Mouse (Mus musculus) left cerebral cortex, adult 8-10 months (tissue): Measurements from ENCODE around the gene Pam. TPM values are rescaled to one million over a fixed set of nuclear protein-coding genes. Genes with fewer than 3 reads are reported as not detected.

Experiments used
- DNase-seq, 2 experiments: peaks; one replicate each; pipeline ENCODE4 v3.0.0; 2022; ENCODE audit warnings: low spot score in 2 of 2
- total RNA-seq, 4 experiments: library from RNA; stranded (reverse); gene quantifications; 2 replicates each; pipeline ENCODE4 v1.2.4; 2022

Gene Pam
- total RNA-seq, 4 experiments from 2014 or later, result 216 to 256 (median 234) TPM

DNA sequence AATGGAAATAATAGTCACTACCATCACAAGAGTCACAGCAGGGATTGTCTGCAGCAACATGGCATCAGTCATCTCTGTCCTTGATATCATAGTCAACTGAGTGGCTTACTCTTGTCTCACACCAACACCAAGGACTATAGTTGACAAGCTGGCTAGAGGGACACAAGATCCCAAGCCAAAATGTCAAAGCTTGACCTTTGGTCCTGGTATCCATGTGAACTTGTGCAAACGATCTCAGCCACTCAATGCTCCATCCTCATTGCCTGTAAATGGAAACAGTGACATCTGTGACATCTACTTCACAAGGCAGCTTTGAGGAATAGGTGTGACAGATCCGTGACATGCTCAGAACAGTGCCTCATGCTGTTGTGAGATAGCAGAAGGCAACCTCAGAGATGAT, 15.0 kb downstream of the Pam start:
- no peak for DNase-seq

DNA sequence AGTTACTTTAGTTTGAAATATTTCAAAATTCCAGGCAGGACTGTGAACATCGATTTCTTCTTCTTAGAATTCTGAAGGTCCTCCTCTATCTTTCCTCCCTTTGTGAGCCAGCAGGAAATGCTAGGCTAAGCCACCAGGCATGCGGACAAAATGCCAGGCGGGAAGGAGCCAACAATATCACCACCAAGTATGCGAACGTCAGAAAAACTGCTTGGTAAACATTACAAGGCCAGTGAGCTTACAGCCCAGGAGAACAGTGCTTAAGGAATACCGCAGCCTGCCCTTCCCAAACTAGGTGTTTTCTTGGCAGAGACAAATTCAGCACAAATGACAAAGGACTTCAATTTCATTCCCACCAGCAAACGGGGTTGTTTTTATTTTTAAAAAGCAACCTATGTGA, 15.8 kb downstream of the Pam start:
- no peak for DNase-seq

DNA sequence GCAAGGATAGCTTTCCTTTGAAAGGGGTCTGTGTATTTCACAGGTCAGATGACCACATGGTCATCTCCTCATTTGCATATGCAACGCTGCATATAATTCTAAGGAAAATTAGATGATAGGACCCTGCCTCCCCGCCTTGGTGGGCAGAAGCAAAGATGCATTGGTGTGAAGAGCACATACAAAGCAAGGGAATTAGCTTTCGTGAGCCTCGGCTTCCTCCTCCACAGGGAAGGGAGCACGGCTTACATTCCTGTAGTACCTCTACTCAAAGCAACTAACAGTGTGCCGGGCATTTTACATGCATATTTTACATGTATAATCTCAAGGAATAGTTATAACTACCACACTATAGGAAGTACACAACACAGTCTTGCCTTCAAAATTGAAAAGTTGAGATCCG, 16.7 kb downstream of the Pam start:
- DNase-seq, result no peak

DNA sequence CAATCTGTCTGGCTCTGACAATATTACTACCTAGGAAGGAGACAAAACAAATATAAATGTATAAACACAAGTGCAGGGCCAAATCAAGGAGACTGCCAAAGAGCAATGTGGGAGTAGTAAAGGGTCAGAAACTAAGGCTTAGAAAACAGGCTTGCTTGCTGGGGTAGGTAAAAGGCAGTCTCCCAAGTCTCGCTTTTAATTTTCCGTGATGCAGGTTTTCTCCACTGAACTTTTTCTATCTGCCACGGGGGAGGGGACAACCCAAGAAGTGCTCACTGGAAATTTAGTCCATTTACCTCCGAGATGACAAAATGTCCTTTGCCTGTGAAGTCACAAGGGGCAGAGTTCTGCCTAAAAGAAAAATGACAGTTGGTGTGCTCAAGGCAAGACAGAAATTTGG, 21.6 kb downstream of the Pam start:
- DNase-seq, result no peak

DNA sequence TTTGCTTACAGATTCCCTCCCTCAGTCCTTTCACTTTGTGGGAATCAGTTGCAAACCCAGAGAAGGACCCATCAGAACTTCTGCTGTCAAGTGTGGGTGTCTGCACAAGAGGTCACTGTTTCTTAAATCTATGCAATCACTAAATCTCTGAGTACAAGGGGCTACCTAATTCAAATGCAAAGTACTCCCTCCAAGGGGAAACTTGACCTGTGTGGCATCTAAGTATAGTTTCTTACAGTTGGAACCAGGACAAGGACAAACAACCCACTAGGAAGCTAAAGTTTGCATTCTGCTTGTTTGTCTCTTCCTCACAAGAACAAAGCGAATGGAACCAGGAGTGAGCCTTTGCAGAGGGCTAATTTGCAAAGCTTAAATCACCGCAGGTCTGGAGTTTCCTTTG, 22.3 kb downstream of the Pam start:
- no peak for DNase-seq

DNA sequence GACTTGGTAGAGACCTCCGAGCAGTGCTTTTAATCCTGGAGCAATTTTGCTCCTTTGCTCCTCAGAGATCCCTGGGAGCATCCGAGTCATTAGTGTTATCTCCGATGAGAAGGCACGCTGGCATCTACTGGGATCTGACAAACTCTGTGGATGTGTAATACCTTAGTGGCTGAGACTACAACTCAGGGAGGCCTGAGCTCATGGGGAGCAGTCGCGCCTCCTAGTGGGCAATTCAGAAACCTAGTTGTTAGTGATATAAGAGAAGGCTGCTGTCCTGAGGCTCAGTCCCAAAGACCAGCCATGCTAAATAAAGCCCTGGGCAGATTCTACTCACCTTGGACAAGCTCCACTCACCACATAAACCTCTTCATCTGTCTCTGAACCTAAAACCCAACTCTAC, 23.4 kb downstream of the Pam start:
- no peak for DNase-seq

DNA sequence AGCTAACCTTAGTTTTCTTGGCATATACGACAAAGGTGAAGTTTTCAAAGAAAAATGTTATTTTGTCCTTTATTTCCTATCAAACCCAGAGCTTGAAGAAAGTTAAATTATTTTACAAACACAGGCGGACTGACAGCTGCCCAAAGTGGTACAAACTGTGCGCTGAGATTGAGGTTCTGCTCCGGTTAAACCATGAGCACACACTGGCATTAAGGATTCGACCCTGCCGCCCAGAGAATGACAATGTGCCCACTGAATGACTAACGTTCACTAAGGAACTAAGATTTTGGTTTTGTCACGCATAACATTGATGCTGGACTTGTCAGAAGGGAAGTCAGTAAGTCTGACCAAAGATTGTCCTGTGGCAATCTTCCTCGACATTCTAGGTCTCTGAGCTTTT, 24.0 kb downstream of the Pam start:
- DNase-seq, result no peak

DNA sequence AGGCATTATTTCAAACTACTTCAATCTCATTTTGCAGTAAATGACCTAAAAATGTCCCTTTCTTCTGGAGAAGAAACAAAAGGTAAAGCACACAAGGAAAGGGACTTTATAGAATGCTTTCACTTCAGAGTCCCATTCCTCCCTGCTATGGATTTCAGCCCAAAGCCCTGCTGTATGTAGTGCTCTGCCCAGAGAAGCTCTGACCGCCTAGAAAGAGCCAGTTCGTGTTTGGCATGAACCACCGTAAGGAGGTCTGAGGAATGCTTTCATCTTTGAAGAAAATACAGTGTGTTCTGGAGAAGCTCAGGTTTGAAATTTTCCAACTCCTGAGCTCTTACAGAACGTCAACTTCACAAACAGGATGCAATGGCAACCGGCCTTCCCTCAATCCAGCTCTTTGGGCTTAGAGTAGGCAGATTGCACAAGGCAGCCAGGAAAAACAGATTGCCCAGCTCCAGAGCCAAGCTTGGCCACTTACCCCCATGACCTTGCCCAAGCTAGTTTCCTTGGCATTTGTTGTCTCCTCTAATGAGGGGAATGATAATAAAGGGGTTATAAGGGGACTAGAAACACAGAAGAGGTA, 24.6 kb downstream of the Pam start:
- DNase-seq, result no peak

DNA sequence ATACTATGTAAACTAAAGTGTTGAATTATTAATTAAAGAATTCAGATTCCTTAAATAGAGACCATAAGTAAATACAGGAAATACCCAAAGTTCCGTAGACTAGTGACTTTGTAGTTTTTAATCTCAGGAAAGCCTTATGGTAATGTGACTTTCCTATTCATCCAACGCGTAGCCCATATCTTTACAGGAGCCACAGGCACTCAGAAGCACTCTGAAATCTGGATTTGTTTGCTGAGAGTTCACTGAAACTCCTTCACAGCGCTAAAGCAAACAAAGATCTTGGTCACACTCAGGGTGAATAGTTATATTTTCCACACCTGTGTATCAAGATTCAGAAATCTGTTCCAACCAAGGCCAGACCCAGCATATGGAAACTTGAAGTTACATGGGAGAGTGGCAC, 27.3 kb downstream of the Pam start:
- DNase-seq, result no peak

DNA sequence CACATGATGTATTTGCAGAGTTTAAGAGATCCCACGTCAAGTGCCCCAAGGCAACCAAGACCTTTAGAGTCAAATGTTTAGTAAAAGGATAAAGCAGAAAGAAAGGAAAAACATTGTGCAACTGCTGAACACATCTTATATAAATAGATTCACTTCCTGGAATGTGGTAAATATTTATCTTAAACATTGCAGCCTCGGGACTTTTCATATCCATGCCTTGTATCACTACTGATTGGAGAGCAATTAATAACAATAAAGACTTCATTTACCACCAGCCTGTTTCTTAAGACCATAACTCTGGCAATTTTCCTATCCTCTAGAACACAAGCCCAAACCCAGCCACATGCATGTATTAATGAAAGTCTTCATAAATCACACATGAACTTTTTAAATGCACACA, 33.4 kb downstream of the Pam start:
- no peak for DNase-seq

DNA sequence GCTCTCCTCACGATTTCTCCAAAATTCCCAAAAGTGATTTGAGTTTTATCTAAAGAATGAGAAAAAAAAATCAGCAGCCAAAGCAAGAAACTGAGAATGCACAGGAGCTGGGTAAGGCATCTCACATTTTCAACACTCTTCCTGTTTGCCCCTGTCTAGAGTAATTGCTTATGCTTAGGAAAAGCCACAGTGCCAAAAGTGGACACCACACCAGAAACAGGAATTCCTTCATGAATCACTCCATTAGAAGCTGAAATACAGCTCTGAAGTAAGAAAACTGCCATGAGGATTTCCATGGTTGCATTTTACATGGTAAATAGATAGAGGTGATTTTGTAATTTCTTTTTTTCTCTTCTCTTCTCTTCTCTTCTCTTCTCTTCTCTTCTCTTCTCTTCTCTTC, 36.0 kb downstream of the Pam start:
- DNase-seq, result no peak

DNA sequence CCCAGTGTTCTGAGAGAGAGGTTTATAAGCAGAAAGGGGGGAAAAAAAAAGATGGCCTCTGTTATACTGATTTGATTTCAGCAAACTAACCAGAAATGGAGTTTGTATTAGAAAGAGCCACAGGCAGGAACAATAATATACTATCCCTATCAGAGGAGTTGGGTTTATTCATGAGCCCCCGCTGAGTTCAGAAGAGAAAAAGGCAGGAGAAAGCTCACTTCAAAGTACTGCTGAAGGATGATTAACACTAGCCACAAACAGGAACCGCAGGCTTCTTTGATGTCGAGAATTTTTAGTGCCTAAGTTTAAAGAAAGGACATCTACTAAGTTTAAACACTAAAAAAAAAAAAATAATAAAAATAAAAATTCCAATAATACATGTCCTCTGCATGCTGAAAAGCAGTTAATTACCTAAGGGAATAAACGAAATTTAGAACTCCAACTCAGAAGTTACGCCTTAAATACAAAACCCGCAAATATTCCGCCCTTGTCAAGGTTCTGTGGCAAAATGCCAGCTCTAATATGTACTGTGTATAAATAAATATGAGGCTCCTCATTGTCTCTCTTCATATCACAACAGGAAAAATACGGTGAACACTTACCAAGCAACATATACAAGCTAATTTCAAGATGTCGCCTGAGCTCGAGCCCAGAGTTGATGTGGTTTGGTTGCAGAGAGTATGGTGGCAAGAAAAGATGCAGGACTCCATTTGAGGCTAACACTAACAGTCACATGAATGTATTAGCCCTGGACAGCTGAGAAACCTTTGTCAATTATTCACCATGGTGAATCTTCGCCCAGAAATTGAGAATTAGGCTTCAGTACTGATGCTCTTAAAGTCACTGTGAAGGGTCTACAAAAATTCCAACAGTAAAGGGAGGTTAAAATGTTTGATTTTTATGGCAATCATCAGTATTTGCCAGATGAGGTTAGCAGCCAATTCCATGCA, 38.2 kb downstream of the Pam start:
- DNase-seq, result no peak

DNA sequence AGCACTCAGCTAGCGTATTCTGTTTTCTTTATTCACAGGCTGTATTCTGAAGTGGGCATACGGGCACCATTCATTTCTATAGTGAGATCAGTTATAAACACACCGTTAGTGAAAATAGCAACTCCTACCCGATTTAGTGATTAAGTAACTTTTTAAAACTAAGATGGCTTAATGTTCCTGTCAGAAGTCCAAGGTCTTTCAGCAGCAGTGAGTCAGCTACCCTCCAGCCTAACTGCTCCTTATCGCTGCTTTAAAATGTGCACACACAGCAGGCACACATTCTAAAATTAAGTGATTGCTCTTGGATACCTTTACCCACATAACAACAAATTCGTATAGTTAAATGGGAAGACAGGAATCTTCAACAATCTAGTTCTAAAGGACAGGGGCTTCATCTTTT, 39.2 kb downstream of the Pam start:
- no peak for DNase-seq

DNA sequence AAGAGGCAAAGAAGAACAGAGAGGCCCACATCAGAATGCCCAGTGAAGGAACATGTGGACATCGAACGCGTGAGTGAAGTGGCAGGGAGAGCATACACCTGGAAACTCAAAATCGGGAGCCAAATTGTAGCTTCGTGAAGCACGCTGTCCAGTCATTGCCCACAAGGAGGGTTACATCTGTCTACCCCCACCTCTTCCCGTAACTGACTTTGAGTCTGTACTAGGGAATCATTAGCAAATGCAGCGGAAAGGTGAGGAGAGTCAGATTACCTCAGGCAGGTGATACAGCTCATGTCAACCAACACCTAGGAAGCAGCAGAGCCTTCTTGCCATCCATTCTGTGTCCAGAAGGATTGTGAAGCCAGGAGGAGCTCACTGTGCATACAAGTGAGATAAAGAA, 39.9 kb downstream of the Pam start:
- no peak for DNase-seq

DNA sequence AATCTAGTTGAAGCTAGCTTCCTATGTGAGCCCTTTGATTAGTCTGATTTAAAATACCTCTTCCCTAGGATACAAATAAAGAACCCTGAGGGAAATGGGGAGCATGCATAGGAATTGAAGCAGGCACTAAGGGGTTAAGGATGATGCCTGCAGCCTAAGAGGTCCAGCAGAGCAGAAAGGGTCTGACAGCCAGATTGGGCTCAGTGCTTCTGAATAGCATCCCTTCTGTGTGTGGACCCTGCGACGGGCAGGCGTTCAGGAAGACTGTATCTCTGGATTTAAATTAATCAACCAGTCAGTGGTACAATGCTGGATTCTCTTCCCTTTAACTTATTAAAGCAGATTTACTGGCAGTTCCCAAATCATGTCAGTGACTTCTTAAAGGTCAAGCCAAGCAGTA, 41.5 kb downstream of the Pam start:
- no peak for DNase-seq

DNA sequence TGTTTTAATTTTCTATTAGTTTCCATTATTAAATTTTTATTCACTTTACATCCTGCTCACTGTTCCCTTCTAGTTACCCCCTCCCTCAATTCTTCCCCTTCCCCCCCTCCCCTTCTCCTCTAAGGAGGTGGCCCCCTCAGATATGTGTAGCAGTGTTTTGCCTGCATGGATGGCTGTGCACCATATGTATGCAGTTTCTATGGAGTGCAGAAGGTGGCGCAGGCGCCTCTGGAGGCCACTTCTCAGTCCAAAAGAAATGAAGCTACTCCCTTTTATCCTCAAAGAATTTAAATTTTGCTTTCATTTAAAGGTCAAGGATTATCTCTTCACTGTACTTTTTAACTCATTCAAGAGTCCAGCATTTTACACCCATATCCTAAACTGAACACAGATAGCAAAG, 42.0 kb downstream of the Pam start:
- DNase-seq, result no peak

DNA sequence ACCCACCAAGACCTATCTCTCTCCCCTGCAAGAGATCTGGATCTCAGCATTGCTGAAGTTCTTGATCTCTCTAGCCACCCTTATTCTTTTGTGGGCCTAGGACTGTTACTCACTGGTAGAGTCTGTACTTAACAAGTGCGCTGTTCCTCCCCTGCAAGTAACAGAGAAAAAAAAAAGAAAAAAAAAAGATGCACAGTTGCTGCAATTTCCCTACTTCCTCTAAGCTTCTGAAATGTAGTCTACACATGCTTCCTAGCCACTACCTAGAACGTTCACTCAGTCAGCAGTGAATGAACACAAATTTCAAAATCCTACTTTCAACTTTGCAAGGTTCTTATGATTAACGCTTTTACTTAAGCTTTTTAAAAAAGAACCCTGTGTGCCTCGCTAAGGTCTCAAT, 42.7 kb downstream of the Pam start:
- DNase-seq, result no peak

DNA sequence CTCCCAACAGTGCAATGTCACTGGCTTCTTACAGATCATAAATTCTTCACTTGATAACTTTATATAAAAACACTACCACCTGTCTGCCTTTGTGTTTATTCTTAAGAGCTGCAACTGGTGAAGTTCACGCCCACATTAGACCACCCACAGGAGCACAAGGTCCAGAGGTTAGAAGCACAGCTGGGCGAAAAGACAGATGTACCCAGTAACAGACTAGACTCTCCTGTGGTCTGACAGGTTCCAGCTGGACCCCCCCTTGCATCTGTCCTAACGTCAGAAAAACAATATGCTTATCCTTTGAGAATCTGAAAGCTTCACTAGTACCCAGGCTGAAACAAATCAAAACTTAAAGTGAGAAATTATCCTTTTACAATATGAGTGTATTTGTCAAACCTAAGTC, 44.4 kb downstream of the Pam start:
- DNase-seq, result no peak

DNA sequence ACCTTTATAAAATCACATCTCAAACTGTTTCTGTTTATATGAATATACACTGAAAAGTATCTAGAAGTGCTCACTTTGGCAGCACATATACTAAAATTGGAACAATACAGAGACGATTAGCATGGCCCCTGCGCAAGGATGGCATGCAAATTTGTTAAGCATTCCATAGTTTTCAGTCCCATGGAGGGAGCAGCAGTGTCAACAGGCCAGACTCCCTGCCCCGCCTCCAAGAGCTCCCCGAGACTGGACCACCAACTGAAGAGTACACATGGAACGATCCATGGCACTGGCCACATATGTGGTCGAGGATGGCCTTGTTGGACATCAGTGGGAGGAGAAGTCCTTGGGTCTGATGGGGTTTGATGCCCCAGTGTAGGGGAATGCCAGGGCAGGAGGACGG, 45.7 kb downstream of the Pam start:
- no peak for DNase-seq

DNA sequence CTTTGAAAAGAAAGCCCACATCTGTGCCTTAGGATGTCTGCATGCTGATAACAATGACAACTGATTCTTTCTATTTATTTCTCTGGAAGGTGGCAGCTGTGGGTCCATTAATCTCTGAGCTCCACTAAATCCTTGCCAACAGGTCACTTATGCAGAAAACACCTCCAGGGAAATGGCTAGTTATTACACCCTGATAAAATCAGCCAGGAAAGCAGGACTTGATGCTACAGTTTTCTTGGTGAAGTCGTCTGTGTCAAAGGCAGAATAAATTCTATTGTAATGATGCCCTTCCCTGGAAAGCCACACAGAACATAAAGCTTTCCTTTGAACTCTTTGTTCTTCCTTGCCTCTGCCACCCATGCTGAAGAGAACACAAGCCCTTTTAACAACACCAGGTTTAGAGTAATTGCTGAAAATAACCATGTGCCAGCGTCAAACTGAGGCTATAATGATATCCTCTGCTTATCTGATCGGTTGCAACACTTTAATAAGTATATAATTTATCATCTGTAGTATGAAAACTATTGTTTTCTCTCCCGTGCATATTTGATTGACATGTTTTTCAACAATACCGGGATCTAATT, 47.1 kb downstream of the Pam start:
- no peak for DNase-seq

DNA sequence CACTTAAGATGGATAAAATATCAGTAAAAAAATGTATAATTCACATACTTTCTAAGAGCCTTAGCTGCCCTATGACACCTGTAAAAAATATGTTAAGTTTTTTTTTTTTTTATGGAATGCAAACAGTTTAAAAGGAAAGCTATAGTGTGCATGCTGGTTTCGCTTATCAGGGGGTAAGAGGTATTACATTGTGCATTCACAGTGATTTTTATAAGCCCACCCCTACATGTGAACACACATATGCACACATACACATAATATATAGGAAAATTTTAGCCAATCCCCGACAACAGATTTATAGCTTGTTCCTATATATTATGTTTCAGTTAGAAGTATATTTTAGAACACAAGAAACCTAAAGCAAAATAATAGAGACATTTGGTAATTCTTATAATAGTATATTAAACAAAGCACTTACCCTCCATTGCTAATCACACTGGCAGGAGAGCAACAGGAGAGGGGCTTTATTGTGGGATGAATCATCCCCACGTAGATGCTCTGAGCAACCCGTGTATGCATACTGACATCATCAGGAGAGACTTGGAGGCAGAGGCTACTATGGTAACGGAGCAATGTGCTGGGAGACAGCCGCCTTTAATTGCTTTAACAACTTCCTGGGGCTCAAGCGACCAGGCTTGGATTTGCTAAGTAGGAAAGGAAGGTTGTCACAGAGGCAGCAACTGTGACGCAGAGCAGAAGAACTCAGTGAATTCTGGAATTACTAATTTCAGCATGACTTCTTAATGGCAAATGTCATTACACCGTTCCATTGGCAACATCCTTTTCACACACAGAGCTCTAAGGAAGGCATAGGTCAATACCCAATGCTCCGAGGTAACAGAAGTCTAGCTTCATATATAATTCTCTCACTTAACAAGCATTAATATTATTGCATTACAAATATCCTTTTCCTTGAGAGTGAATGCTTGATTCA, 47.9 kb downstream of the Pam start:
- peak; percentile 29 to 73 for DNase-seq

DNA sequence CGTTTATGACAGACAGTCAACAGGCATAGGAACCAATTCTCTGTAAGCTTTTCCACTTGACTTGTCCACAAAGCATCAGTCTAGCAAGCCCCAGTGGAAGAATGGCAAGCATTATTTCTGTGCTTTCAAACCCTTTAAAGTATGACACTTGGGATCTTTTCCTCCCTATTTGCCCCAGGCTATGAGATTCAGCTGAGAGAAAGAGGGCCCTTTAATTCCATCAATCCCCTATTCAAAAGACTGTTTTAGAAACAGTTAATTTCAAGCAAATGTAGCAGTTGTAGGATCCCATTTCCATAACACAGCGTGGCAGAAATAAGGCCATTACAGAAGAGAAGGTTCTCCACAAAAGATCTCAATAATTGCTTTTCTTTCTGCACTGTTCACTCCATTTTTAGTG, 53.0 kb downstream of the Pam start:
- DNase-seq, result no peak
